Mouse (Mus musculus): ENCODE data around the gene Krt82. TPM values are rescaled to one million over a fixed set of nuclear protein-coding genes. Genes with fewer than 3 reads are reported as not detected.

Gene Krt82
- not detected in 2 replicates for polyA plus RNA-seq (2016; fragmentation: Nextera tagmentation; extraction: Ambion mirVana)

GRCm38 (mm10) chr15:101550567-101550966 is at the start of gene Krt82:
Krt82 (minus strand) TSS chr15:101550667.
- peaks cover 72% of the 10 kb centered on the region for H3K27me3 ChIP-seq (replicated peaks)
- 79% methylated on average over 7 of the region's 7 CpGs for WGBS

DNA sequence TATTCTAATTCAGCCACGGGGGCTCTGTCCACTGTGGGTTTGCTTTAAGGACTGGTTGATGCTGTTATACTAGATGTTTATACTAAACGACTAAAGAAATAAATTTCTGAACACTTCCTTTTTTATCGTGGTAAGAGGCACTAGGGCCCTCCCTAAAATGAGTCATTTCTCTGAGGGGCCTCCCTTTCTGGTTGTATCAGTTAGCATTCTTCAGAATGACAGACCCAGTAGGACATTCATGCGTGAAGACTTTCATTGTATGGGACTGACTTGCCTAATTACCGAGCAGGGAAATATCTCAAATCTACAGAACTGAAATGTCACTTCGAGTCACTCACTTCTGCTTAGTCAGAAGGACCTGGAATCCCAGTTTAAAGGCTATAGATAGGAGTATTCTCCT is 48.7 kb upstream of the Krt82 start:
- WGBS, result 64% methylated on average over 6 of the region's 6 CpGs
- no peak overlapping the region for H3K27ac ChIP-seq (ENCODE audit: poor library complexity, severe bottlenecking)
- H3K9ac ChIP-seq, result no peak overlapping the region

More at GRCm38 (mm10) chr15:101550567-101550966, at the start of gene Krt82:
- no peak within 1 kb of the TSS for H3K4me2 ChIP-seq
- H3K36me3 ChIP-seq, result no peaks in the 10 kb centered on the region
- no peak within 1 kb of the TSS for H3K27ac ChIP-seq (ENCODE audit: poor library complexity, severe bottlenecking)
- no peaks in the 10 kb centered on the region for H3K9me3 ChIP-seq (replicated peaks)
- 0 out of 2 replicates have a peak, but pooled peaks cover 5% of the 10 kb centered on the region for H3K4me1 ChIP-seq (replicated peaks)
- H3K4me3 ChIP-seq, result no peak within 1 kb of the TSS
- ATAC-seq (ENCODE audit: insufficient number of reproducible peaks, low FRiP score), result no peak
- no peak within 1 kb of the TSS for H3K9ac ChIP-seq

DNA sequence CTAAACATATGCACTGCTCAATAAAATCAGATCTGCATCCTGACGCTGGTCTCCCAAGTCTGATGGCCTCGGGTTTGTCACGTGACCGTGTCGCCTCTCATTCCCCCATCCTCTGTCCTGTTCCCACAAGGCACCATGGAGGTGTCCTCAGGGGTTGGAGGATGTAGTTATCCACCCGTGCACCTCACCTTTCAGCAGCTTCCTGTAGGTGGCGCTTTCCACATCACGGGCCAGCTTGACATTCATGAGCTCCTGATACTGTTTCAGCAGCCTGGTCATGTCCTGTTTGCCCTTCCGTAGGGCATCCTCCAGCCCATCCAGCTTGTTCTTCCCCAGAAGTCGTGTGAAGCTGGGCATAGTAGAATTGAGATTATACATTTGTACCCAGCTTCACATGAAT is 37.7 kb upstream of the Krt82 start:
- Histone ChIP-seq H3K9ac (no peak overlapping the region), H3K4me1 (replicated peaks) (peaks cover 8% of the 10 kb centered on the region; the same call in 1 of the 2 replicates), H3K4me2 (no peak overlapping the region), H3K9me3 (replicated peaks) (no peaks in the 10 kb centered on the region), H3K27ac (ENCODE audit: poor library complexity, severe bottlenecking) (no peak overlapping the region), H3K27me3 (replicated peaks) (peaks cover 10% of the 10 kb centered on the region), H3K4me3 (no peak overlapping the region), H3K36me3 (no peaks in the 10 kb centered on the region)
- no peak for ATAC-seq (ENCODE audit: insufficient number of reproducible peaks, low FRiP score)
- 72% methylated on average over 10 of the region's 10 CpGs for WGBS

More for the DNA sequence above, 48.7 kb upstream of the Krt82 start:
- Histone ChIP-seq H3K36me3 (no peaks in the 10 kb centered on the region), H3K4me3 (no peak overlapping the region), H3K9me3 (replicated peaks) (no peaks in the 10 kb centered on the region), H3K4me2 (no peak overlapping the region), H3K4me1 (replicated peaks) (no peaks in the 10 kb centered on the region), H3K27me3 (replicated peaks) (no peaks in the 10 kb centered on the region)
- no peak for ATAC-seq (ENCODE audit: insufficient number of reproducible peaks, low FRiP score)

DNA sequence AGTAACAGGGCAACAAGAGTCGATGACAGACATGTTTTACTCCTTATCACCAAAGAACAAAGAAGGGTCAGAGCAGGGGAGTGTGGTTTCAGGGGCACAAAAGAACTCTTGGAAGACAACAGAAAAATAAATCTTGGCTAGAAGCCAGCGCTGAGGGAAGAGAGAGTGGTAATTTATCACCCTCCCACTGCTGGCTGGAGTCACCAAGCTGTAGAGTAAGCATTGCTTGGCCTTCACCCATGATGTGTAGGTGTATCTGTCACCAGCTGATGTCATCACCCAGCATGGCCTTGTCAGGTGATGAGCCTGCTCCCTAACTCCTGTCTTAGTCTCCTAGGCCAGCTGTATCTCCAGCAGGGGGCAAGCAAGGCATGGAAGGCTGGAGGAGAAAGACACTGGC is 34.0 kb upstream of the Krt82 start:
- Histone ChIP-seq H3K9me3 (replicated peaks) (no peaks in the 10 kb centered on the region), H3K4me1 (replicated peaks) (peaks cover 8% of the 10 kb centered on the region; the same call in 1 of the 2 replicates), H3K9ac (no peak overlapping the region), H3K36me3 (no peaks in the 10 kb centered on the region), H3K4me2 (no peak overlapping the region), H3K27me3 (replicated peaks) (peaks cover 10% of the 10 kb centered on the region), H3K4me3 (no peak overlapping the region), H3K27ac (ENCODE audit: poor library complexity, severe bottlenecking) (no peak overlapping the region)
- WGBS, result 20% methylated on average over 2 of the region's 2 CpGs
- ATAC-seq (ENCODE audit: insufficient number of reproducible peaks, low FRiP score), result no peak

DNA sequence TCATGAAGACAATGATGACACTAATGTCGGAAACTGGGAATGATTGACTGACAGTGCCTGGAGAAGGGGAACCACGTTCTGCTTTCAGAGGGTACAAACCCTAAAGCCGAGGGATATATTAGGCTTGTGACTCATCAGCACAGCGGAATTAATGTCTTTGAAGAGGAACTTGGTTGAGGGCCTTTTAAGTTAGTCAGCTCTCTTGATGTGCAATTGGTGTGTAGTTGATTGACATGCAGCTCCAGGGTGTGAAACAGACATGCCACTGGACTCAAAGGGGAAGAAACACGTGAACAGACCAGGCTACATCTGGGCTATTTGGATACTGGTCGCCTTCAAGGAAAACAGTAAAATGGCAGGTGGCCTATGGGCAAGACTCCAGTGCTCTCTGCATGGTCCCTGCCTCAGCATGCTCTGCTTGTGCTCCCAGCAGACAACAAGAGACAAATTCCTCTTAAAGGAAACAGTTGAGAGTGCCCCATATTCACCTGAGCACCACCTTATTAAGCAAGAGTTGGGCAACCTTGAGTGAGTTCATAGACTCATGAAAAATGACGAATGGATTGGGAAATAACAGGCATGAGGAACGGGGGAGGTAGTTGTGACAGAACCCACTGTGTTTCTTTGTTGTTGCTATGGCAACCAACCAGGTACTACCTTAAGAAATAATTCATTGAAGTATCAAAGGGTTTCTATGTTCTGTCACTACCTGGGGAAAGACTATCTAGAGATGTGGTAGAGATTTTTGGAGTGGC is 32.9 kb upstream of the Krt82 start:
- Histone ChIP-seq H3K4me3 (no peak overlapping the region), H3K27me3 (replicated peaks) (peaks cover 10% of the 10 kb centered on the region), H3K27ac (ENCODE audit: poor library complexity, severe bottlenecking) (no peak overlapping the region), H3K9ac (no peak overlapping the region), H3K36me3 (no peaks in the 10 kb centered on the region), H3K9me3 (replicated peaks) (no peaks in the 10 kb centered on the region), H3K4me1 (replicated peaks) (peaks cover 8% of the 10 kb centered on the region; the same call in 1 of the 2 replicates), H3K4me2 (no peak overlapping the region)
- ATAC-seq (ENCODE audit: insufficient number of reproducible peaks, low FRiP score), result no peak
- 67% methylated on average over 8 of the region's 8 CpGs for WGBS

- peaks cover 2% of the 10 kb centered on the region; the same call in 1 of the 2 replicates for H3K27me3 ChIP-seq (replicated peaks)
- H3K9me3 ChIP-seq (replicated peaks), result no peaks in the 10 kb centered on the region
- peaks cover 8% of the 10 kb centered on the region; the same call in 1 of the 2 replicates for H3K4me1 ChIP-seq (replicated peaks)
- H3K27ac ChIP-seq (ENCODE audit: poor library complexity, severe bottlenecking), result no peak overlapping the region
- H3K4me2 ChIP-seq, result no peak overlapping the region
- no peaks in the 10 kb centered on the region for H3K36me3 ChIP-seq
- H3K9ac ChIP-seq, result no peak overlapping the region
- ATAC-seq (ENCODE audit: insufficient number of reproducible peaks, low FRiP score), result no peak
- WGBS, result 62% methylated on average over 3 of the region's 3 CpGs
- H3K4me3 ChIP-seq, result no peak overlapping the region
These were observed 31.2 kb upstream of the Krt82 start for GRCm38 (mm10) chr15:101581701-101582100.

DNA sequence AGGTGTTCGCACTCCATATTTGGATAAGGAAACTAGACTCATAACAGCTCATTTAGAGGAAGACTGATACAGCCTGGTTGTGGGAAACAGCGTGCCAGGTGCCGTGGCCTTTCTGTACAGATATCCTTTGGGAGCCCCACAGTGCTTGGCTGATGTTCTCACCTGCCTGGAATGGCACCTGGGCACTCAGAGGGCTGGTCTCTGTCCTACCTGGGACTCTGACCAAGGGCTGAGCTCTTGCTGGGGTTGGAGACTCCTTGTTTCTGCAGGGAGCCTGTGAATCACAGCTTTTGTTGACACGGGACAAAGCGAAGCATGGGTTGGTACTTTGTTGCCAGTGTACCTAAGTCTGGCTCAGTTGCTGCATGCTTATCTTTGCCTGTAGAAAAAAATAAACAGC is 25.0 kb upstream of the Krt82 start:
- H3K9ac ChIP-seq, result no peak overlapping the region
- no peak overlapping the region for H3K4me3 ChIP-seq
- no peak for ATAC-seq (ENCODE audit: insufficient number of reproducible peaks, low FRiP score)
- no peaks in the 10 kb centered on the region for H3K36me3 ChIP-seq
- H3K27me3 ChIP-seq (replicated peaks), result peaks cover 33% of the 10 kb centered on the region
- H3K9me3 ChIP-seq (replicated peaks), result no peaks in the 10 kb centered on the region
- no peaks in the 10 kb centered on the region for H3K4me1 ChIP-seq (replicated peaks)
- 64% methylated on average over 5 of the region's 5 CpGs for whole genome bisulfite sequencing
- H3K4me2 ChIP-seq, result no peak overlapping the region
- no peak overlapping the region for H3K27ac ChIP-seq (ENCODE audit: poor library complexity, severe bottlenecking)

- Histone ChIP-seq H3K4me3 (no peak within 1 kb of the TSS), H3K27me3 (replicated peaks) (peaks cover 49% of the 10 kb centered on the region), H3K36me3 (no peaks in the 10 kb centered on the region), H3K27ac (ENCODE audit: poor library complexity, severe bottlenecking) (no peak within 1 kb of the TSS), H3K9ac (no peak within 1 kb of the TSS), H3K9me3 (replicated peaks) (no peaks in the 10 kb centered on the region), H3K4me2 (no peak within 1 kb of the TSS), H3K4me1 (replicated peaks) (no peaks in the 10 kb centered on the region)
- ATAC-seq (ENCODE audit: insufficient number of reproducible peaks, low FRiP score), result no peak
- WGBS, result 64% methylated on average over 15 of the region's 15 CpGs
These were observed 23.4 kb upstream of the Krt82 start, which contains the start of gene Krt75 for GRCm38 (mm10) chr15:101573796-101574345. Krt75 (minus strand) TSS chr15:101573904.

DNA sequence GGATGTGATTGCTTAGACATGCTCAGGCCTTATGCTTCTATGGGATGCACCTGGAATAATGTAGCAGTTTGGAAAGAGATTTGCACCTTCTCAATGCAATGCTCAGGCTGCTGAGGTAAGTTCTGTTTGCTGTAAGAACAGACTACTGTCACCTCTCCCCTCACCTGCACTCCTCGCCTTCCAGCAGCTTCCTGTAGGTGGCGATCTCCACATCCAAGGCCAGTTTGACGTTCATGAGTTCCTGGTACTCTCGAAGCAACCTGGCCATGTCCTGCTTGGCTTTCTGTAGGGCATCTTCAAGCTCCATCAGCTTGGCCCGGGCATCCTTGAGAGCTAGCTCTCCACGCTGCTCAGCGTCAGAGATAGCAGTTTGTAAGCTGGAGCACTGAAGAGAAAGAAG is 17.3 kb upstream of the Krt82 start:
- Histone ChIP-seq H3K27ac (ENCODE audit: poor library complexity, severe bottlenecking) (no peak overlapping the region), H3K9ac (no peak overlapping the region), H3K4me1 (replicated peaks) (no peaks in the 10 kb centered on the region), H3K27me3 (replicated peaks) (peaks cover 70% of the 10 kb centered on the region), H3K36me3 (no peaks in the 10 kb centered on the region), H3K4me3 (no peak overlapping the region), H3K4me2 (no peak overlapping the region), H3K9me3 (replicated peaks) (no peaks in the 10 kb centered on the region)
- ATAC-seq (ENCODE audit: insufficient number of reproducible peaks, low FRiP score), result no peak
- WGBS, result 36% methylated on average over 7 of the region's 7 CpGs

GRCm38 (mm10) chr15:101562850-101563249 is 12.4 kb upstream of the Krt82 start, which contains the start of gene Krt90:
Krt90 (minus strand) TSS chr15:101562950.
- H3K9ac ChIP-seq, result no peak within 1 kb of the TSS
- H3K4me3 ChIP-seq, result no peak within 1 kb of the TSS
- peaks cover 6% of the 10 kb centered on the region for H3K4me1 ChIP-seq (replicated peaks)
- 62% methylated on average over 5 of the region's 5 CpGs for WGBS
- ATAC-seq (ENCODE audit: insufficient number of reproducible peaks, low FRiP score), result no peak
- H3K36me3 ChIP-seq, result no peaks in the 10 kb centered on the region
- H3K27ac ChIP-seq (ENCODE audit: poor library complexity, severe bottlenecking), result no peak within 1 kb of the TSS
- peaks cover 51% of the 10 kb centered on the region for H3K27me3 ChIP-seq (replicated peaks)
- no peak within 1 kb of the TSS for H3K4me2 ChIP-seq
- H3K9me3 ChIP-seq (replicated peaks), result no peaks in the 10 kb centered on the region

GRCm38 (mm10) chr15:101558034-101558646 is 7.7 kb upstream of the Krt82 start:
- H3K36me3 ChIP-seq, result no peaks in the 10 kb centered on the region
- 22% methylated on average over 7 of the region's 7 CpGs for WGBS
- no peak for ATAC-seq (ENCODE audit: insufficient number of reproducible peaks, low FRiP score)

More at GRCm38 (mm10) chr15:101558034-101558646, 7.7 kb upstream of the Krt82 start:
- Histone ChIP-seq H3K9me3 (replicated peaks) (no peaks in the 10 kb centered on the region), H3K9ac (no peak overlapping the region), H3K4me1 (replicated peaks) (peaks cover 6% of the 10 kb centered on the region), H3K27ac (ENCODE audit: poor library complexity, severe bottlenecking) (no peak overlapping the region), H3K4me2 (no peak overlapping the region), H3K4me3 (no peak overlapping the region), H3K27me3 (replicated peaks) (peaks cover 56% of the 10 kb centered on the region)
